Mouse (Mus musculus): ENCODE measurements at regions not wholly inside any gene's neighbourhood (a gene's known extent, or its start where the extent isn't known, plus 50 kb on each side); places are given as distances from the start of the nearest gene placed in this dataset.

DNA sequence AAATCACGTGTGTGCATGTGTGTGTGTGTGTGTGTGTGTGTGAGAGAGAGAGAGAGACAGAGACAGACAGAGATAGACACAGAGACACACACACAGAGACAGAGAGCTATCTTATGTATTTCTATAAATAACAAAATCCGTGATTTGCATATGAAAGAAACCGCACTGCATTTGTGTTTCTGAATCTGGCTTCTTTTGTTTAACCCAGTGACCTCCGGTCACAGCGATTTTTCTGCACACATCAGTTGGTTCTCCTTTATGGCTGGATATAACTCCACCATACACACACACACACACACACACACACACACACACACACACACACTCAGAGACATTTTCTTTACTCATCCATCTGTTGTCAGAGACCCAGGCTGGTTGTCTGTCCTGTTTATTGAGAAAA is 58.2 kb upstream of the Lhx8 start:
- DNase-seq (ENCODE audit: low read depth): no peak

- DNase-seq (ENCODE audit: low read depth): no peak
Observed at GRCm38 (mm10) chr3:154387271-154387670, 56.8 kb upstream of the Lhx8 start.

DNA sequence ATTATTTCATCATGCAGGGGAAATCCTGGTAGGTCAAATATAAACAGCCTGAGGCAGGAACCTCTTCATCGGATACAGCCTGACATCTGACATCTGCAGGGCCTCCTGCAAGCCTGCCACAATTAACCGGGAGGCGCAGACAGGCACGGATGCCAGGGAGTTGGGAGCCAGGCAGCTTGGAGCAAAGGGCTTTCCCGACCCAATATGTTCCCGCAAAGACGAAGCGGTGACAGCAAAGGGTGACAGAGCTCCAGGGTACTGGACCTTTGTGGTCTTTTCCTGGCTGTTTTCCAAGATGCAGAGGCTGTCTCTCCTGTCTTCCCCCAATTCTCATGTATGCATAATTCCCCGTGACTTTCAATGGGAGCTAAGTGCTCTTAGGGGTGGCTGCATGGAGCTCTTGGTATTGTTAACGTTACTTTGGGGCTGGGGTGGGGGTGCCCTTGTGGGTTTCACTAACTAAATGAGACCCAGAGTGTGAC is 55.4 kb upstream of the Lhx8 start:
- DNase-seq (ENCODE audit: low read depth): no peak

- no peak for DNase-seq (ENCODE audit: low read depth)
Observed at GRCm38 (mm10) chr3:154382811-154383210, 52.4 kb upstream of the Lhx8 start.

GRCm38 (mm10) chr3:154381561-154381960 is 51.1 kb upstream of the Lhx8 start:
- DNase-seq (ENCODE audit: low read depth): no peak
